Mouse (Mus musculus) embryonic facial prominence, embryonic 14.5 days (tissue): ENCODE data around the gene Setd6. TPM values are rescaled to one million over a fixed set of nuclear protein-coding genes. Genes with fewer than 3 reads are reported as not detected.
A peak's percentile ranks its signal among the peaks of the same experiment; 100 is the strongest.

Source experiments
- ATAC-seq: fragments of 200-750 bp; cut with Nextera tagmentation; 2 replicates; pipeline ENCODE4 v1.8.0; 2017; ENCODE audit warnings: low read depth, moderate number of reproducible peaks, moderate TSS enrichment
- DNase-seq: peaks from one replicate; pipeline ENCODE4 v3.0.0-alpha.2; 2015; ENCODE audit warnings: low spot score
- H3K27ac ChIP-seq: fragments of 300-500 bp; sonication (generic); replicated peaks from 2 replicates; pipeline ENCODE4 v1.5.1; 2014; ENCODE audit warnings: low read depth, mild to moderate bottlenecking, low read length, moderate library complexity
- H3K27me3 ChIP-seq: fragments of 300-500 bp; sonication (generic); replicated peaks from 2 replicates; pipeline ENCODE4 v1.6.1; 2014; ENCODE audit warnings: low read length; ENCODE audit not compliant: control insufficient read depth, insufficient read depth
- H3K36me3 ChIP-seq: fragments of 300-500 bp; sonication (generic); 2 replicates; pipeline ENCODE4 v1.6.1; 2014; ENCODE audit warnings: low read length, mixed read lengths; ENCODE audit not compliant: control insufficient read depth, insufficient read depth
- H3K4me1 ChIP-seq: fragments of 300-500 bp; sonication (generic); 2 replicates; pipeline ENCODE4 v1.6.1; 2014; ENCODE audit warnings: antibody characterized with exemption, low read length; ENCODE audit not compliant: control insufficient read depth, insufficient read depth
- H3K4me2 ChIP-seq: fragments of 300-500 bp; sonication (generic); 2 replicates; pipeline ENCODE4 v1.6.1; 2014; ENCODE audit warnings: low read depth, mild to moderate bottlenecking, low read length, moderate library complexity, mixed read lengths
- H3K4me3 ChIP-seq: fragments of 300-500 bp; sonication (generic); 2 replicates; pipeline ENCODE4 v1.5.1; 2014; ENCODE audit warnings: low read depth, mild to moderate bottlenecking, low read length
- H3K9ac ChIP-seq: fragments of 300-500 bp; sonication (generic); 2 replicates; pipeline ENCODE4 v1.6.1; 2014; ENCODE audit warnings: low read depth, mild to moderate bottlenecking, low read length, moderate library complexity, mixed read lengths
- H3K9me3 ChIP-seq: fragments of 300-500 bp; sonication (generic); 2 replicates; pipeline ENCODE4 v1.6.1; 2016; ENCODE audit warnings: low read length; ENCODE audit not compliant: control insufficient read depth
- WGBS: fragments of 180-500 bp; shearing (Covaris S2); extraction: QIAGEN DNeasy Blood & Tissue Kit; methylation state at CpG from one replicate; pipeline ENCODE4 v1.1.7; 2014; 5-methylcytosine and 5-hydroxymethylcytosine counted together
- polyA plus RNA-seq: library from polyadenylated mRNA; unstranded; fragments of >200 nt; fragmentation: Nextera tagmentation; extraction: Ambion mirVana; gene quantifications from 2 replicates; pipeline ENCODE4 v1.2.1, GENCODE M21; 2014

Setd6 gene
- polyA plus RNA-seq, 1 experiment from 2014 or later = 16.8 TPM

- H3K36me3 ChIP-seq = peaks cover 18% of the 10 kb centered on the region
- no peak overlapping the region for H3K9ac ChIP-seq
- DNase-seq (no peak), ATAC-seq (no peak)
- no peak overlapping the region for H3K4me3 ChIP-seq
- H3K4me2 ChIP-seq = no peak overlapping the region
- no peaks in the 10 kb centered on the region for H3K27me3 ChIP-seq
- 97% methylated on average over 4 of the region's 4 CpGs for WGBS
- H3K9me3 ChIP-seq = no peaks in the 10 kb centered on the region
- peaks cover 11% of the 10 kb centered on the region for H3K4me1 ChIP-seq
- no peak overlapping the region for H3K27ac ChIP-seq
Measured at GRCm38 (mm10) chr8:95714367-95714766, 1.3 kb upstream of the Setd6 start.

- peak overlapping the region; percentile 80 for H3K9ac ChIP-seq
- 81% methylated on average over 6 of the region's 6 CpGs for WGBS
- no peak for ATAC-seq
Measured at GRCm38 (mm10) chr8:95714837-95715413, 756 bp upstream of the Setd6 start.

GRCm38 (mm10) chr8:95716546-95717335 lies 1.1 kb downstream of the Setd6 start:
- H3K27ac ChIP-seq = no peak overlapping the region
- ATAC-seq (0 out of 2 replicates have a peak, but pooled peaks have one; percentile 0), DNase-seq (no peak)
- peak overlapping the region; percentile 72 for H3K4me2 ChIP-seq
- H3K4me1 ChIP-seq = peaks cover 11% of the 10 kb centered on the region
- H3K9ac ChIP-seq = peak overlapping the region; percentile 80
- no peaks in the 10 kb centered on the region for H3K27me3 ChIP-seq
- 15% methylated on average over 21 of the region's 21 CpGs for WGBS
- peak overlapping the region; percentile 86 for H3K4me3 ChIP-seq
- peaks cover 39% of the 10 kb centered on the region for H3K36me3 ChIP-seq
- no peaks in the 10 kb centered on the region for H3K9me3 ChIP-seq

More at GRCm38 (mm10) chr8:95714837-95715413, 756 bp upstream of the Setd6 start:
- H3K27ac ChIP-seq = no peak overlapping the region; the same call in 1 of the 2 replicates
- H3K9me3 ChIP-seq = no peaks in the 10 kb centered on the region
- peak overlapping the region; percentile 72 for H3K4me2 ChIP-seq
- peaks cover 23% of the 10 kb centered on the region for H3K36me3 ChIP-seq
- no peaks in the 10 kb centered on the region for H3K27me3 ChIP-seq
- peak overlapping the region; percentile 86 for H3K4me3 ChIP-seq
- DNase-seq = no peak
- peaks cover 11% of the 10 kb centered on the region for H3K4me1 ChIP-seq

GRCm38 (mm10) chr8:95727625-95728024 lies 11.9 kb downstream of the Setd6 start:
- Histone ChIP-seq H3K27ac (no peak overlapping the region), H3K4me1 (no peaks in the 10 kb centered on the region), H3K9ac (no peak overlapping the region), H3K4me3 (no peak overlapping the region), H3K27me3 (no peaks in the 10 kb centered on the region), H3K36me3 (peaks cover 94% of the 10 kb centered on the region), H3K4me2 (no peak overlapping the region), H3K9me3 (no peaks in the 10 kb centered on the region)
- DNase-seq = no peak
- 90% methylated on average over 4 of the region's 4 CpGs for WGBS
- no peak for ATAC-seq

DNA sequence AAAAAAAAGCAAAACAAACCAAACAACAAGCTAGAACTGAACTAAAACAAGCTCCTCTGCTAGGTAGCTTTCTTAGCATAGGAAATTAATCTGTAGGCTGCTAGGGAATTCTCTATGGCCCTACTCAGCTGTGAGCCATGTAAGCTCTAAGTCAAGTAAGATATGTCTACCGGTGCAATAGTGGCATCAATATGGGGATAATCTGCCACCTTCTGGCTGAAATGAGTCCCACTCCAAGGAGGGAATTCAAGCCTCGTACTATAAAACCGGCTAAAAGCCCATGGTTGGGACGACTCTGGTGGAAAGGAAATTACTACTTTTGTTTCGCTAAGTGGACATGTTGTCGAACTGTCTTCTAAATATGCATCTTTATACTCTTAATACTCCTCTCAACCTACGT lies 22.9 kb downstream of the Setd6 start:
- H3K9ac ChIP-seq = no peak overlapping the region
- no peaks in the 10 kb centered on the region for H3K9me3 ChIP-seq
- ATAC-seq (no peak), DNase-seq (peak; percentile 16)
- no peak overlapping the region for H3K4me3 ChIP-seq
- no peak overlapping the region for H3K27ac ChIP-seq
- 80% methylated on average over 7 of the region's 7 CpGs for WGBS
- H3K27me3 ChIP-seq = no peaks in the 10 kb centered on the region
- peaks cover 94% of the 10 kb centered on the region for H3K36me3 ChIP-seq
- no peaks in the 10 kb centered on the region for H3K4me1 ChIP-seq
- no peak overlapping the region for H3K4me2 ChIP-seq

GRCm38 (mm10) chr8:95741732-95742131 lies 26.1 kb downstream of the Setd6 start:
- H3K9me3 ChIP-seq = no peaks in the 10 kb centered on the region
- H3K4me2 ChIP-seq = no peak overlapping the region
- H3K9ac ChIP-seq = no peak overlapping the region
- no peak overlapping the region for H3K4me3 ChIP-seq
- peaks cover 97% of the 10 kb centered on the region for H3K36me3 ChIP-seq
- ATAC-seq (no peak), DNase-seq (no peak)
- no peaks in the 10 kb centered on the region for H3K27me3 ChIP-seq
- no peak overlapping the region for H3K27ac ChIP-seq
- WGBS = 90% methylated on average over 7 of the region's 7 CpGs
- no peaks in the 10 kb centered on the region for H3K4me1 ChIP-seq

DNA sequence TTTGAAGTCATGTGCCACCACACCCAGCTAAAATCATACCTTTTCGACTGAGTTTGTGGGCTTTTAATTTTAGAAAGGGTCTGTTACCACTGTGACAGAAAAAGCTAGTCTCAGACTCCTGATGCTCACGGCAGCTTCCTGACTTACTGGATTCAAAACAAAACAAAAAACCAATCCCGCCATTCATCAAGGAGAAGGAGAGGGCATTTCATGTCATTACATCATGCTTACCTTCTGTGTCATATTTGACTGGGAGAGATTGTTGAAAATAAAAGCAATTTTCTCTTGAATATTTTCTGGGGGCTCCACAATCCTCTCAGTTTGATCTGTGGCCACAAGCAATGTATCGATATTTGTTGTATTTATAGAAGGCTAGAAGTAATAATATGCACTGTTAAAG lies 32.3 kb downstream of the Setd6 start:
- Histone ChIP-seq H3K27ac (no peak overlapping the region), H3K4me3 (no peak overlapping the region), H3K4me1 (no peaks in the 10 kb centered on the region), H3K9ac (no peak overlapping the region), H3K4me2 (no peak overlapping the region), H3K9me3 (no peaks in the 10 kb centered on the region), H3K36me3 (peaks cover 94% of the 10 kb centered on the region), H3K27me3 (no peaks in the 10 kb centered on the region)
- WGBS = 91% methylated on average over 4 of the region's 4 CpGs
- DNase-seq (no peak), ATAC-seq (no peak)

- H3K4me1 ChIP-seq = no peaks in the 10 kb centered on the region
- no peak overlapping the region for H3K9ac ChIP-seq
- H3K27ac ChIP-seq = no peak overlapping the region
- ATAC-seq (no peak), DNase-seq (no peak)
- no peaks in the 10 kb centered on the region for H3K27me3 ChIP-seq
- peaks cover 90% of the 10 kb centered on the region for H3K36me3 ChIP-seq
- H3K9me3 ChIP-seq = no peaks in the 10 kb centered on the region
- 94% methylated on average over 1 of the region's 1 CpGs for WGBS
- H3K4me3 ChIP-seq = no peak overlapping the region
- H3K4me2 ChIP-seq = no peak overlapping the region
Measured at GRCm38 (mm10) chr8:95751924-95752323, 36.2 kb downstream of the Setd6 start.
